Mouse (Mus musculus): ENCODE measurements around the gene Iqck. TPM values are rescaled to one million over a fixed set of nuclear protein-coding genes. Genes with fewer than 3 reads are reported as not detected.

Gene Iqck
- polyA plus RNA-seq, 2 experiments = 0.22 to 0.40 TPM

GRCm38 (mm10) chr7:118956616-118957246 is 101.2 kb downstream of the Iqck start:
- ATAC-seq (ENCODE audit: insufficient read depth) (no peak), DNase-seq (ENCODE audit: low read depth in 3 of 3, low spot score in 3 of 3) (no peak)
- H3K9me3 ChIP-seq (ENCODE audit: control insufficient read depth, low read length) = no peaks in the 10 kb centered on the region
- no peak overlapping the region for H3K9ac ChIP-seq (replicated peaks)
- 53% methylated on average over 4 of the region's 4 CpGs for WGBS (ENCODE audit: insufficient replicate concordance)
- no peak overlapping the region for H3K27ac ChIP-seq
- TF ChIP-seq EP300 (IDR thresholded peaks at IDR 0.05; ENCODE audit: low read depth) (no peak), CTCF (IDR thresholded peaks at IDR 0.05; ENCODE audit: low read depth) (no peak)
- no peaks in the 10 kb centered on the region for H3K36me3 ChIP-seq (replicated peaks; ENCODE audit: control insufficient read depth, insufficient read depth, low read depth)
- no peak overlapping the region for H3K4me2 ChIP-seq (ENCODE audit: low read depth)
- H3K4me1 ChIP-seq (replicated peaks; ENCODE audit: control insufficient read depth in 2 of 2, insufficient read depth in 2 of 2, low read length in 1 of 2) = no peaks in the 10 kb centered on the region
- H3K4me3 ChIP-seq (ENCODE audit: insufficient read depth in 1 of 2, low read depth in 2 of 2, low read length in 2 of 2) = no peak overlapping the region
- H3K27me3 ChIP-seq (ENCODE audit: control insufficient read depth, insufficient read depth, low read length) = no peaks in the 10 kb centered on the region

GRCm38 (mm10) chr7:118959209-118959608 is 103.7 kb downstream of the Iqck start:
- Histone ChIP-seq H3K4me3 (ENCODE audit: insufficient read depth in 1 of 2, low read depth in 2 of 2, low read length in 2 of 2) (no peak overlapping the region), H3K27ac (no peak overlapping the region), H3K9ac (replicated peaks) (no peak overlapping the region), H3K36me3 (replicated peaks; ENCODE audit: control insufficient read depth, insufficient read depth, low read depth) (no peaks in the 10 kb centered on the region), H3K4me2 (ENCODE audit: low read depth) (no peak overlapping the region), H3K27me3 (ENCODE audit: control insufficient read depth, insufficient read depth, low read length) (no peaks in the 10 kb centered on the region), H3K4me1 (replicated peaks; ENCODE audit: control insufficient read depth in 2 of 2, insufficient read depth in 2 of 2, low read length in 1 of 2) (no peaks in the 10 kb centered on the region), H3K9me3 (ENCODE audit: control insufficient read depth, low read length) (no peaks in the 10 kb centered on the region)
- TF ChIP-seq CTCF (IDR thresholded peaks at IDR 0.05; ENCODE audit: low read depth) (no peak), EP300 (IDR thresholded peaks at IDR 0.05; ENCODE audit: low read depth) (no peak)
- ATAC-seq (ENCODE audit: insufficient read depth) (no peak), DNase-seq (ENCODE audit: low read depth in 3 of 3, low spot score in 3 of 3) (no peak)
- WGBS (ENCODE audit: insufficient replicate concordance) = 53% methylated on average over 7 of the region's 7 CpGs

- 12% methylated on average over 3 of the region's 3 CpGs for WGBS (ENCODE audit: insufficient replicate concordance)
- no peak overlapping the region for H3K9ac ChIP-seq (replicated peaks)
- H3K36me3 ChIP-seq (replicated peaks; ENCODE audit: control insufficient read depth, insufficient read depth, low read depth) = no peaks in the 10 kb centered on the region
- no peaks in the 10 kb centered on the region for H3K27me3 ChIP-seq (ENCODE audit: control insufficient read depth, insufficient read depth, low read length)
- H3K4me3 ChIP-seq (ENCODE audit: insufficient read depth in 1 of 2, low read depth in 2 of 2, low read length in 2 of 2) = no peak overlapping the region
- no peak for DNase-seq (ENCODE audit: low read depth in 3 of 3, low spot score in 3 of 3)
- no peak for ATAC-seq (ENCODE audit: insufficient read depth)
- H3K9me3 ChIP-seq (ENCODE audit: control insufficient read depth, low read length) = no peaks in the 10 kb centered on the region
- TF ChIP-seq CTCF (IDR thresholded peaks at IDR 0.05; ENCODE audit: low read depth) (no peak), EP300 (IDR thresholded peaks at IDR 0.05; ENCODE audit: low read depth) (no peak)
- H3K27ac ChIP-seq = no peak overlapping the region
- H3K4me2 ChIP-seq (ENCODE audit: low read depth) = no peak overlapping the region
- H3K4me1 ChIP-seq (replicated peaks; ENCODE audit: control insufficient read depth in 2 of 2, insufficient read depth in 2 of 2, low read length in 1 of 2) = no peaks in the 10 kb centered on the region
These were observed 109.2 kb downstream of the Iqck start for GRCm38 (mm10) chr7:118964777-118965176.

GRCm38 (mm10) chr7:118965198-118965597 is 109.6 kb downstream of the Iqck start:
- TF ChIP-seq EP300 (IDR thresholded peaks at IDR 0.05; ENCODE audit: low read depth) (no peak), CTCF (IDR thresholded peaks at IDR 0.05; ENCODE audit: low read depth) (no peak)
- WGBS (ENCODE audit: insufficient replicate concordance) = 31% methylated on average over 7 of the region's 7 CpGs

GRCm38 (mm10) chr7:118968870-118969269 is 113.3 kb downstream of the Iqck start:
- ATAC-seq (ENCODE audit: insufficient read depth) (no peak), DNase-seq (ENCODE audit: low read depth in 3 of 3, low spot score in 3 of 3) (no peak)
- Histone ChIP-seq H3K9ac (replicated peaks) (no peak overlapping the region), H3K4me3 (ENCODE audit: insufficient read depth in 1 of 2, low read depth in 2 of 2, low read length in 2 of 2) (no peak overlapping the region), H3K4me2 (ENCODE audit: low read depth) (no peak overlapping the region), H3K27me3 (ENCODE audit: control insufficient read depth, insufficient read depth, low read length) (no peaks in the 10 kb centered on the region), H3K9me3 (ENCODE audit: control insufficient read depth, low read length) (no peaks in the 10 kb centered on the region), H3K36me3 (replicated peaks; ENCODE audit: control insufficient read depth, insufficient read depth, low read depth) (no peaks in the 10 kb centered on the region), H3K4me1 (replicated peaks; ENCODE audit: control insufficient read depth in 2 of 2, insufficient read depth in 2 of 2, low read length in 1 of 2) (no peaks in the 10 kb centered on the region), H3K27ac (no peak overlapping the region)
- 64% methylated on average over 3 of the region's 3 CpGs for WGBS (ENCODE audit: insufficient replicate concordance)
- TF ChIP-seq EP300 (IDR thresholded peaks at IDR 0.05; ENCODE audit: low read depth) (no peak), CTCF (IDR thresholded peaks at IDR 0.05; ENCODE audit: low read depth) (no peak)

More at GRCm38 (mm10) chr7:118965198-118965597, 109.6 kb downstream of the Iqck start:
- no peaks in the 10 kb centered on the region for H3K27me3 ChIP-seq (ENCODE audit: control insufficient read depth, insufficient read depth, low read length)
- DNase-seq (ENCODE audit: low read depth in 3 of 3, low spot score in 3 of 3) (no peak), ATAC-seq (ENCODE audit: insufficient read depth) (no peak)
- H3K36me3 ChIP-seq (replicated peaks; ENCODE audit: control insufficient read depth, insufficient read depth, low read depth) = no peaks in the 10 kb centered on the region
- H3K9ac ChIP-seq (replicated peaks) = no peak overlapping the region
- no peak overlapping the region for H3K4me3 ChIP-seq (ENCODE audit: insufficient read depth in 1 of 2, low read depth in 2 of 2, low read length in 2 of 2)
- no peak overlapping the region for H3K4me2 ChIP-seq (ENCODE audit: low read depth)
- H3K9me3 ChIP-seq (ENCODE audit: control insufficient read depth, low read length) = no peaks in the 10 kb centered on the region
- H3K27ac ChIP-seq = no peak overlapping the region
- H3K4me1 ChIP-seq (replicated peaks; ENCODE audit: control insufficient read depth in 2 of 2, insufficient read depth in 2 of 2, low read length in 1 of 2) = no peaks in the 10 kb centered on the region

Data from liver, embryonic 14.5 days (tissue).